Mouse (Mus musculus): Measurements from ENCODE around the gene Tas2r134. TPM values are rescaled to one million over a fixed set of nuclear protein-coding genes. Genes with fewer than 3 reads are reported as not detected.

Tas2r134 gene
- not detected in 2 replicates for polyA plus RNA-seq (2012; ENCODE audit: insufficient read depth, insufficient read length, low replicate concordance, missing spikeins)

DNA sequence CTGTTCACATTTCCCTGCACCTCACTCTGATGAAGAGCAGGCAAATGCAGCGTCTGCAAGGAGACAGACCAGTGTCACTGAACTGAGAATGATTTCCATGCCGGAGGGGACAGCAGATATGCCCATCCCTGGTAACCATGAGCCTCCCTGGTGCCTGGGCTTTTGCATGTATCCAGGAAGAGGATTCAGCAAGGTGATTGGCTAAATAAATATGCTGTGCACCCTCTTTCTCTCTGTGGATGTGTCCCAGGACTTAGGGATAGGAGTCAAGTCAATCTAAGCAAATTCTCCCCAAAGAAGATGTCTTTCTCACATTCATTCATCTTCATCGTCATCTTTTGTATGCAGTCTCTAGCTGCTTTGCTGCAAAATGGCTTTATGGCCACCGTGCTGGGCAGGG is at the start of gene Tas2r134:
TSS of gene Tas2r134 (plus strand) at position 301 of the 400 bp plus-strand sequence.
- Histone ChIP-seq H3K4me1 (ENCODE audit: control insufficient read depth, insufficient read depth, low read length) (no peaks in the 10 kb centered on the region), H3K27ac (ENCODE audit: insufficient read depth, low read depth, low read length) (no peak within 1 kb of the TSS), H3K4me3 (ENCODE audit: insufficient read depth, low read depth, low read length) (no peak within 1 kb of the TSS)
- WGBS = 90% methylated on average over 4 of the region's 4 CpGs
- TF ChIP-seq CTCF (IDR thresholded peaks at IDR 0.05; ENCODE audit: insufficient read depth, low read depth, low read length) (no peak), POLR2A (IDR thresholded peaks at IDR 0.05; ENCODE audit: insufficient read depth, low read depth, low read length) (no peak)

DNA sequence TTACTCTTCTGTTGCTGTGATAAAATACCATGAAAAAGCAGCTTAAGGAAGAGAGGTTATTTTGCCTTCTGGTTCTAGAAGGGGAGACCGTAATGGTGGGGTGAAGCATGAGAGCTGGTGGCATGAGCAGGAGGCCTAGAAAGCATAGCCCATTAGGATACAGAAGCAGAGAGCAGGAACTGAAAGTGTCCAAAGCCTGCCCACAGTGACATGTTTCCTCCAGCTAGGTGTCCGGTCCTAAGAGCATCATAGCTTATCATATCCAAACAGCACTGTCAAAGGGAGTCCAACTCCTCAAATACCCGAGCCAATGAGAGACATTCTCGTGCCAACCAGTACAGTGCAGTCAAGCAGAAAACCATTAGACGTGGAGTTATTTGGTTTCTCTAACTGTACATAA is 47.5 kb upstream of the Tas2r134 start:
- H3K4me1 ChIP-seq (ENCODE audit: control insufficient read depth, insufficient read depth, low read length) = no peaks in the 10 kb centered on the region
- no peak overlapping the region for H3K27ac ChIP-seq (ENCODE audit: insufficient read depth, low read depth, low read length)
- TF ChIP-seq POLR2A (IDR thresholded peaks at IDR 0.05; ENCODE audit: insufficient read depth, low read depth, low read length) = no peak
- TF ChIP-seq CTCF (IDR thresholded peaks at IDR 0.05; ENCODE audit: insufficient read depth, low read depth, low read length) = no peak
- 76% methylated on average over 5 of the region's 5 CpGs for WGBS
- H3K4me3 ChIP-seq (ENCODE audit: insufficient read depth, low read depth, low read length) = no peak overlapping the region

DNA sequence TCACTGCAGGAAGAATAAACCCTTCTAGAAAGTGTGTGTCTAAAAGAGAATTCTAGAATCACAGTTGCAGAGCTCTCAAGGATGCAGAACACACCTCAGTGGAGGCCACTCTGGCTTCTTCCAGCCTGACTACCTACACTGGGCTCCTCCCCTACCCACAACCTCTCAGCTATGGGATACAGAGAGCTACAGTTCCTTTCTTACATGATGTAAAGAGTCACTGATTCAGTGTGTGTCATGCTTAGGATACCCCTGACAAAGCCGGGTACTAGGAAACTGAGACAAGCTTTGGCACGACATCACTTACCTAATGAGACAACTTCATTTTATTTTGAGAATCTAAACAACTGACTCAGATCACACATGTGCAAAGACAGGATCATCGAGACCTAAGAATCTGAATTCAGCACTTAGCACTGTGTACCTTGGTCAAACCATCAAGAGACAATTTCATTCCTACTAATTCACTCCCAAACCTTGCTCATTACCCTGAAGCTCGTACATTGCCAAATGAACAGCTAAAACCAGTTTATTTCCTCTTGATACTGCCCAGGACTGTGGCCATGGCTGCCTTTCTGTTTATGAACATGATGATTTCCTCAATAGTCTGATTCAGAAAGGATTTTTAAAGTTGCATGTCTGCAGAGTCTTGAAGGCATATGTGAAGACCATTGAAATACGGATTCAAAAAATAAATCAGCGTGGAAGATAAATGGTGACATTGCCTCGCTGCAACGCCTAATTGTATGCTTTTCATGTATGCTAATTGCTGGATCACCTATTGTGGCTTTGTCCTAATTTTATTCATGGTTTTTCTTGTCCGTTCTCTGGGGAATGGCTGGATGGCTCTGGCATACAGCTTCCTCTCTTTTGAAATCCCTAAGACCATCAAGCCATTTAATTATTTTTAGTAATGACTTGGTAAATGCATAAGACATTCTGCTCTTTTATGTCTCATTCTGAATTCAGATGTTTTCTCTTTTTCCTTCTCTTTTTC is 43.0 kb upstream of the Tas2r134 start:
- H3K4me1 ChIP-seq (ENCODE audit: control insufficient read depth, insufficient read depth, low read length) = no peaks in the 10 kb centered on the region
- H3K27ac ChIP-seq (ENCODE audit: insufficient read depth, low read depth, low read length) = no peak overlapping the region

DNA sequence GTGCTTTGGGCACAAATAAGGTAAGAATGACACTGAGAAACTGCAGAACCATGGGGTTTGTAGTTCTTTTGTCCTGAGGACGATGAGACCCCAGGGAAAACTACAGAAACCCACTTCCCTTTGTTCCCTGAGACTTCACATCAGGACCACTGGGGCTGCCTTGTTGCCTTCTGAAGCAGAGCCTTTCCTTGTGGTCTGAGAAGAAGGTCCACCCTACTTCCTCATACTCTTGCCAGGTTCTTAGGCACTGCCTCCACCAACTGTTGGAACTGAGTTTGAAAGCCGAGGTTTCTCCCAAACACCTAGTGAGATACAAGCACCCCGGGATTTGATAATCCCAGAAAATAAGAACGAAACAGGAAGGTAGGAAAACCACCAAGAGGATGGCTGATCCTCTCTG is 39.0 kb upstream of the Tas2r134 start:
- no peak overlapping the region for H3K4me3 ChIP-seq (ENCODE audit: insufficient read depth, low read depth, low read length)
- H3K4me1 ChIP-seq (ENCODE audit: control insufficient read depth, insufficient read depth, low read length) = peaks cover 3% of the 10 kb centered on the region
- 90% methylated on average over 4 of the region's 4 CpGs for WGBS
- no peak overlapping the region for H3K27ac ChIP-seq (ENCODE audit: insufficient read depth, low read depth, low read length)
- TF ChIP-seq CTCF (IDR thresholded peaks at IDR 0.05; ENCODE audit: insufficient read depth, low read depth, low read length) (no peak), POLR2A (IDR thresholded peaks at IDR 0.05; ENCODE audit: insufficient read depth, low read depth, low read length) (no peak)

More for the DNA sequence above, 43.0 kb upstream of the Tas2r134 start:
- WGBS = 77% methylated on average over 9 of the region's 9 CpGs
- no peak for TF ChIP-seq CTCF (IDR thresholded peaks at IDR 0.05; ENCODE audit: insufficient read depth, low read depth, low read length)
- no peak for TF ChIP-seq POLR2A (IDR thresholded peaks at IDR 0.05; ENCODE audit: insufficient read depth, low read depth, low read length)
- H3K4me3 ChIP-seq (ENCODE audit: insufficient read depth, low read depth, low read length) = no peak overlapping the region

DNA sequence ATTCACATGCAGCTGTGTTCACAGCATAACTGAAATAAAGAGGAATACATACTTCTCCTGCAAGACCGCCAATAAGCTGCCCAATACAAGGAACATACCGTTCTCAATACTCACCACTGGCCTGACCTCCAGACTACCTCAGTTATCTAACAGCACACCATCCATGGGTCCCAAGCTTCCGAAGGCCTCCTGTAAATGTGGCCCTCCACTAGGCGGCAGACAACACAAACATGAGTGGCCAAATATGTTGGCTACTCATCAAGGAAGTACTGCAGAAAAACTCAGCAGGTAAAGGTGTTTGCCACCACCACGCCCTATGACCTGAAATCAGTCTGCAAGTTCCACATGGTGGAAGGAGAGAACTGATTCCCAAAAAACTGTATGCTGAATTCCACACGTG is 38.4 kb upstream of the Tas2r134 start:
- 95% methylated on average over 6 of the region's 6 CpGs for WGBS
- TF ChIP-seq CTCF (IDR thresholded peaks at IDR 0.05; ENCODE audit: insufficient read depth, low read depth, low read length) = no peak
- TF ChIP-seq POLR2A (IDR thresholded peaks at IDR 0.05; ENCODE audit: insufficient read depth, low read depth, low read length) = no peak
- Histone ChIP-seq H3K4me1 (ENCODE audit: control insufficient read depth, insufficient read depth, low read length) (peaks cover 3% of the 10 kb centered on the region), H3K27ac (ENCODE audit: insufficient read depth, low read depth, low read length) (no peak overlapping the region), H3K4me3 (ENCODE audit: insufficient read depth, low read depth, low read length) (no peak overlapping the region)

DNA sequence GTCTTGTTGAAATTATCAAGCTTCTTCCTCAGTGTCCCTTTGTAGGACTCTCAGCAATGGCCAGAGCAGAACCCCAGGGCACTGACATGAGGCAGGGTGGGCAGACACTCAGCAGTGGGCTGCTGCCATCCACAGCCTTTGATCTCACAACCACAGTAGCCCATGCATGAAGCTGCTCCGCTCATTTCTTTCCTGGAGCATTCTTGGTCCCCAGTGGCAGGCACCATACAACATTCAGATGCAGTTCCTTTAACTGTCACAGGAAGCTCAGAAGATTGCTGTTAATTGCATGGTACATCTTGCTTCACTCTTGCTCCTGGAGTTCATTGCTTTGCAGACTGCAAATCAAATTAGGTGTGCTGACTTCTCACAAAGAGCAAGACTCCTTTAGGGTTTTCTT is 37.7 kb upstream of the Tas2r134 start:
- no peak overlapping the region for H3K27ac ChIP-seq (ENCODE audit: insufficient read depth, low read depth, low read length)

DNA sequence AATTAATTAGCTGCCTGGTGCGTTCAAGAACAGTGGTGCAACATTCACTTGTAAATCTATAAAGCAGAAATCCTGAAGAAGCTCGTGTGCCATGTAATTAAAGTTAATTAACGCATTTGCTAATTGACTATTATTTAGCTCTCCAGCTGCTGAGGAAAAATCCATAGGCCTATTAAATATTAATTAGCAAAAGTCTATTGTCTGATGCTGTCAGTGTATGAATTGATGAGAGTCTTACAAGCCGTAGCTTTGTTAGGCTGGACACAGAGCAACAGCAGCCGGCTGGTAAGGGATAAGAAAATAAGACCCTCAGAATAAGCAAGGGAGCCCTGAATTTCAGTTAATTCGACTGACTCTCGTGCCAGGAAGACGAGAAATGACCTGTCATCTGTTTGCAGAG is 37.0 kb upstream of the Tas2r134 start:
- TF ChIP-seq POLR2A (IDR thresholded peaks at IDR 0.05; ENCODE audit: insufficient read depth, low read depth, low read length) = no peak
- TF ChIP-seq CTCF (IDR thresholded peaks at IDR 0.05; ENCODE audit: insufficient read depth, low read depth, low read length) = no peak
- Histone ChIP-seq H3K4me1 (ENCODE audit: control insufficient read depth, insufficient read depth, low read length) (peaks cover 3% of the 10 kb centered on the region), H3K27ac (ENCODE audit: insufficient read depth, low read depth, low read length) (no peak overlapping the region), H3K4me3 (ENCODE audit: insufficient read depth, low read depth, low read length) (no peak overlapping the region)
- 50% methylated on average over 8 of the region's 8 CpGs for WGBS

More for the DNA sequence above, 37.7 kb upstream of the Tas2r134 start:
- Histone ChIP-seq H3K4me3 (ENCODE audit: insufficient read depth, low read depth, low read length) (no peak overlapping the region), H3K4me1 (ENCODE audit: control insufficient read depth, insufficient read depth, low read length) (peaks cover 3% of the 10 kb centered on the region)
- WGBS = 70% methylated on average over 1 of the region's 1 CpGs
- TF ChIP-seq POLR2A (IDR thresholded peaks at IDR 0.05; ENCODE audit: insufficient read depth, low read depth, low read length) = no peak
- no peak for TF ChIP-seq CTCF (IDR thresholded peaks at IDR 0.05; ENCODE audit: insufficient read depth, low read depth, low read length)

DNA sequence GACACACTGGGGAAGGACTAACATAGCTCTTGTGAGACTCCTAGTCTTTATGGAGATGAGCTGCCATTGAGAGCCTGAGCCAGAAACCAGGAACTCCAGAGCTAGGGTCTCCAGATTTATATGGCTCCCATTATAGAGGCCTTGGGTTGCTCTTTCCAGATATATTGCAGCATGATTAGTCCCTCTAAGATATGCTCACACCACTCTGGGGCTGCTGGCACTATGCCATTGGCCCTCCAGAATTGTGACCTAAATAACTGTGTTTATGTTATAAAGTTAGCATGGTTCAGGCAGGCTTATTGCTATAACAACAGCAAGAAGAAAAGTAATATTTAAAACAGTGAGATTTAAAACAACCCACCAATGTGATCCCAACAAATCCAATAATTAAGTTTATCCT is 35.2 kb upstream of the Tas2r134 start:
- H3K4me1 ChIP-seq (ENCODE audit: control insufficient read depth, insufficient read depth, low read length) = peaks cover 3% of the 10 kb centered on the region
- no peak for TF ChIP-seq POLR2A (IDR thresholded peaks at IDR 0.05; ENCODE audit: insufficient read depth, low read depth, low read length)
- TF ChIP-seq CTCF (IDR thresholded peaks at IDR 0.05; ENCODE audit: insufficient read depth, low read depth, low read length) = no peak
- no peak overlapping the region for H3K4me3 ChIP-seq (ENCODE audit: insufficient read depth, low read depth, low read length)
- no peak overlapping the region for H3K27ac ChIP-seq (ENCODE audit: insufficient read depth, low read depth, low read length)

DNA sequence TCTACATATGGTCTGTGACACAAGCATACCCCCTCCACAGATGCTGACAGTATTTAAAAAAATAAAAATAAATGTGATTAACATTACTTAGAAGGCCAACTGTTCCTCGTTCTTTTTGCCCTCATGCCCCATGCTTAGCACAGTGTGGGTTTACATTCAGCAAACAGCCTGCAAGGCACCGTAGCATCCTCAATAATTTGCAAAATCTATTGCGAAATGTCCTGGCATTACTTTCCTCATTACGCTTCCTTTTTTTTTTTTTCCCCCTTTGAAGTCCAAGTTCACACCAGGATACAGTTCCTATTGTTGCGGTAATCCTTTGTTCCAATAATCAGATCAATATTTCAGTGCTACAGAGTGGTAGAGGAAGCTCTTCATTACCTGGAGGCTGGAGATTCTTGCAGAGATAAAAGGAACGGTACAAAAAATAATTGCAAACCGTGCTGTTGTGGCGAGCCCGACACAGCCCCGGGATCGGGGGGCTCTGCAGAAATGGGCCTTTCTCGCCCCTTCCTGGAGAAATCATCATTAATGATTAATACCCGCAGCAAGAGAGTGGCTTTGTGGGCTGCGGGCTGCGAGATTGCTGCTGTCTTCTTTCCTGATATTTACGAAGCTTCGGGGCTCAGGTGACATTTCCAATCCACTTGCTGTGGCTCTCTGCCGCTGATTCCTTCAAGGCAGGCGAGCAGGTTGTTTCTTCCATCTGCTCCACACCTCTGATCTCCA is 27.7 kb upstream of the Tas2r134 start:
- H3K4me3 ChIP-seq (ENCODE audit: insufficient read depth, low read depth, low read length) = no peak overlapping the region
- H3K4me1 ChIP-seq (ENCODE audit: control insufficient read depth, insufficient read depth, low read length) = no peaks in the 10 kb centered on the region
- no peak overlapping the region for H3K27ac ChIP-seq (ENCODE audit: insufficient read depth, low read depth, low read length)
- no peak for TF ChIP-seq CTCF (IDR thresholded peaks at IDR 0.05; ENCODE audit: insufficient read depth, low read depth, low read length)
- TF ChIP-seq POLR2A (IDR thresholded peaks at IDR 0.05; ENCODE audit: insufficient read depth, low read depth, low read length) = no peak
- WGBS = 81% methylated on average over 19 of the region's 19 CpGs
